Mouse (Mus musculus) stomach, embryonic 14.5 days (tissue): ENCODE data around the gene Det1. TPM values are rescaled to one million over a fixed set of nuclear protein-coding genes. Genes with fewer than 3 reads are reported as not detected.

Experiments used
- ATAC-seq: fragments of 200-750 bp; cut with Nextera tagmentation; 2 replicates; pipeline ENCODE4 v1.8.0; 2017; ENCODE audit warnings: low read depth, moderate TSS enrichment; ENCODE audit not compliant: insufficient number of reproducible peaks, insufficient read depth, low FRiP score
- H3K27ac ChIP-seq: fragments of 300-500 bp; sonication (generic); 2 replicates; pipeline ENCODE4 v1.5.1; 2014; ENCODE audit warnings: mild to moderate bottlenecking, low read length, moderate library complexity, mixed read lengths
- H3K27me3 ChIP-seq: fragments of 300-500 bp; sonication (generic); 2 replicates; pipeline ENCODE4 v1.6.1; 2014; ENCODE audit warnings: low read length, control low read depth, mixed read lengths; ENCODE audit not compliant: control insufficient read depth, insufficient read depth
- H3K36me3 ChIP-seq: fragments of 300-500 bp; sonication (generic); 2 replicates; pipeline ENCODE4 v1.6.1; 2014; ENCODE audit warnings: mild to moderate bottlenecking, control low read depth, low read length, moderate library complexity, mixed read lengths; ENCODE audit not compliant: control insufficient read depth, insufficient read depth
- H3K4me1 ChIP-seq: fragments of 300-500 bp; sonication (generic); 2 replicates; pipeline ENCODE4 v1.6.1; 2014; ENCODE audit warnings: low read length, control low read depth, mixed read lengths; ENCODE audit not compliant: control insufficient read depth, insufficient read depth
- H3K4me2 ChIP-seq: fragments of 300-500 bp; sonication (generic); replicated peaks from 2 replicates; pipeline ENCODE4 v1.6.1; 2014; ENCODE audit warnings: low read depth, low read length, control low read depth
- H3K4me3 ChIP-seq: fragments of 300-500 bp; sonication (generic); 2 replicates; pipeline ENCODE4 v1.5.1; 2014; ENCODE audit warnings: low read depth, low read length, control low read depth
- H3K9ac ChIP-seq: fragments of 300-500 bp; sonication (generic); replicated peaks from 2 replicates; pipeline ENCODE4 v1.6.1; 2014; ENCODE audit warnings: low read depth, mild to moderate bottlenecking, control low read depth, low read length, moderate library complexity, mixed read lengths
- H3K9me3 ChIP-seq: fragments of 300-500 bp; sonication (generic); 2 replicates; pipeline ENCODE4 v1.6.1; 2016; ENCODE audit warnings: low read depth, low read length, control low read depth; ENCODE audit not compliant: control insufficient read depth
- WGBS: fragments of 180-500 bp; shearing (Covaris S2); extraction: QIAGEN DNeasy Blood & Tissue Kit; methylation state at CpG from one replicate; pipeline ENCODE4 v1.1.7; 2014; 5-methylcytosine and 5-hydroxymethylcytosine counted together
- polyA plus RNA-seq: library from polyadenylated mRNA; unstranded; fragments of >200 nt; fragmentation: Nextera tagmentation; extraction: Ambion mirVana; gene quantifications from 2 replicates; pipeline ENCODE4 v1.2.1, GENCODE M21; 2014

Gene Det1
- polyA plus RNA-seq = 19.4 and 21.3 TPM in 2 replicates

DNA sequence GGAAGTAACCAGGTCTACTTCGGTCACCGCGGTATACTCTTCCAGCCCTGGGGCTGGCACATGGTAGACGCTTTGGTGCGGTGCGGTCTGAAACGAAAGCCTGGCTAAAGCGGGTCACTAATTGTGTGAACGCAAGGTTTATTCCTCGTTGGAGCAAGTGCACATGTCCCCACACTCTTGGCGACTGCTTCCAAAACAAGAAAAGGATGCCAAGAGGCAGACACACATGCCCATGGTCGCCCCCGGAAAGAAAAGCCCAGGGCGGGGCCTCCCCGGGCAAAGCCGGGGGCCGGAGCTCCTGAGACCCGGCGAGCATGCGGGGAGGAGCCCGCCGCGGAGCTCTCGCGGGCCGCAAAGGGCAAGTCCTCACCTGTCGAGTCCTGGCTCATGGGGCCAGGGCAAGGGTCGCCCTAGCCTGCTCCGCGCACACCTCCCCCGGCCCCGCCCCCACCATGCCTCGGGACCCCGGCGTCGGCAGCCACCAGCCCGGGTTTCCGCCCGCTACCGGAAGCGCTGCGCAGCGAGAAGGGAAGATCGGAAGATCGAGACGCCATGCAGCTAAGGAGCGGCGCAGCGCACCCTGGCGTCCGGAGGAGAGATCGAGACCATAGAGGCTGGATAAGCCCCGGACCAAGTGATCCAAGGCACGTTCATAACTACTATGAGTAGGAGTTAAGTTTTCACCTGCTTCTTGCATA lies at the start of gene Det1:
Det1 (minus strand) TSS at position 527 of the 698 bp plus-strand sequence.
- Histone ChIP-seq H3K27ac (peak within 1 kb of the TSS; percentile 44; the same call in 1 of the 2 replicates), H3K27me3 (no peaks in the 10 kb centered on the region), H3K9me3 (no peaks in the 10 kb centered on the region), H3K4me3 (peak within 1 kb of the TSS; percentile 68), H3K4me2 (peak within 1 kb of the TSS; percentile 63), H3K36me3 (peaks cover 19% of the 10 kb centered on the region), H3K4me1 (peaks cover 10% of the 10 kb centered on the region; the same call in 1 of the 2 replicates), H3K9ac (peak within 1 kb of the TSS; percentile 67)
- peak; percentile 90 for ATAC-seq
- WGBS = 1% methylated on average over 54 of the region's 54 CpGs

DNA sequence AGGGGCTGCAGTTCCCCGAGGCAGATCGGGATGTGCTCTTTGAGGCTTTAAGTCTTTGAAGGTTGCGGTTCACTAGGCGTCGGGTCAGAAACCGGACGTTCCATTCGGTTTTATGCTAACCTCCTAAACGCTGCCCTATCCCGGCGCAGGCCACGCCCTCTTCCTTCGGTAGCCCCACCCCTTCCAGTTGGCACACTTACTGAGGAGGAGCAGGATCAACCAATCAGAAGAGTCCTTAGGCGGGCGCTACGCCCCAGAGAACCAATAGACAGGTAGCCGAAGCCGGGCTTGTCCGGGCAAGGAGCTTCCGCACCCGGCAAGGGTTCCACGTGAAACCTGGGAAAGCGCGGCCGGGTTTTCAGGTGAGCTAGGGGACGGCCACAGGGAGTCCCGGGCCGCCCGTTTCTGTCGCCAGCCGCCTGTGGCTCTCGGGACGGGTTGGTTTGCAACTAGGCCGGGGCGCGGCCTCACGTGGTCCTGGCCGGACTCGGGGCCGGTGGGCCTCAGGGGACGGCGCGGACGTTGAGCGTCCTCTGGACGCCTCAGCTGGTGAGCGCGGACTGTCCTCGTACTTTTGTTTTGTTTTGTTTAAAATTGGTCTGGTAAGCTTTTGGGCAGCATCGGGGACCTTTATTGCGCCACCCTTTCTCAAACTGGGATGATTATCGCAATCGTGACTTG lies 48.7 kb upstream of the Det1 start, which contains the start of gene Aen:
Aen (plus strand) TSS at position 202 of the 681 bp plus-strand sequence.
- peak within 1 kb of the TSS; percentile 85 for H3K4me2 ChIP-seq
- no peak within 1 kb of the TSS for H3K27ac ChIP-seq
- H3K36me3 ChIP-seq = no peaks in the 10 kb centered on the region
- peak; percentile 98 for ATAC-seq
- WGBS = 2% methylated on average over 53 of the region's 53 CpGs
- no peaks in the 10 kb centered on the region for H3K9me3 ChIP-seq
- H3K27me3 ChIP-seq = no peaks in the 10 kb centered on the region
- H3K4me1 ChIP-seq = no peaks in the 10 kb centered on the region; the same call in 1 of the 2 replicates
- H3K9ac ChIP-seq = peak within 1 kb of the TSS; percentile 57
- peak within 1 kb of the TSS; percentile 47 for H3K4me3 ChIP-seq

GRCm38 (mm10) chr7:78895021-78895652 lies 48.1 kb upstream of the Det1 start:
- no peaks in the 10 kb centered on the region for H3K36me3 ChIP-seq
- no peak overlapping the region for H3K27ac ChIP-seq
- no peaks in the 10 kb centered on the region for H3K27me3 ChIP-seq
- H3K4me1 ChIP-seq = no peaks in the 10 kb centered on the region; the same call in 1 of the 2 replicates
- peak overlapping the region; percentile 47 for H3K4me3 ChIP-seq
- ATAC-seq = no peak
- H3K4me2 ChIP-seq = peak overlapping the region; percentile 50
- 65% methylated on average over 13 of the region's 13 CpGs for WGBS
- no peaks in the 10 kb centered on the region for H3K9me3 ChIP-seq
- H3K9ac ChIP-seq = peak overlapping the region; percentile 21; the same call in 1 of the 2 replicates

DNA sequence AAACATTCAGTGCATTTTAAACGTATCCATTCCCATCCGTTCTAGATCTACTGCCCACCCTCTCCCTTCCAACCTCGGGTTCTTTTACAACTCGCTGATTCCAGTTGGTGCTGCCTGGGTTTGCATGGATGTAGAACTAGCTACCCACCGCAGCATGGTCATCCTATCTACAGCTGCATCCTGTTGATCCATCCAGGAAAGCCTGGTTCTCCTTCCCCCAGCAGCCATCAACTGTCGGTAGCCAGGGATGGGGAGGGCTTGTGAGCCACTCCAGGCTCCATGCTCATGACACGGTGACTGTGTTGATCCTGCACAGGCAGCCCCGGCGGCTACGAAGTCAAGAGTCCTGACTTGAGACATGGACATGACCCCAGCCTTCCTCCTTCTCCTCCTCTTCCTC lies 46.9 kb upstream of the Det1 start:
- H3K9ac ChIP-seq = no peak overlapping the region
- H3K9me3 ChIP-seq = no peaks in the 10 kb centered on the region
- no peaks in the 10 kb centered on the region for H3K36me3 ChIP-seq
- H3K4me3 ChIP-seq = no peak overlapping the region
- H3K27ac ChIP-seq = no peak overlapping the region
- no peak for ATAC-seq
- 81% methylated on average over 10 of the region's 10 CpGs for WGBS
- no peaks in the 10 kb centered on the region for H3K27me3 ChIP-seq
- H3K4me2 ChIP-seq = no peak overlapping the region
- H3K4me1 ChIP-seq = no peaks in the 10 kb centered on the region; the same call in 1 of the 2 replicates

- H3K9me3 ChIP-seq = no peaks in the 10 kb centered on the region
- H3K4me1 ChIP-seq = no peaks in the 10 kb centered on the region
- no peak for ATAC-seq
- no peaks in the 10 kb centered on the region for H3K27me3 ChIP-seq
- 3% methylated on average over 16 of the region's 16 CpGs for WGBS
- no peak overlapping the region for H3K4me2 ChIP-seq
- no peak overlapping the region for H3K4me3 ChIP-seq
- no peaks in the 10 kb centered on the region for H3K36me3 ChIP-seq
- no peak overlapping the region for H3K9ac ChIP-seq
- no peak overlapping the region for H3K27ac ChIP-seq
Observed at GRCm38 (mm10) chr7:78890641-78891040, 43.6 kb upstream of the Det1 start.

- no peak overlapping the region for H3K27ac ChIP-seq
- no peak overlapping the region for H3K9ac ChIP-seq
- H3K27me3 ChIP-seq = peaks cover 13% of the 10 kb centered on the region; the same call in 1 of the 2 replicates
- no peaks in the 10 kb centered on the region; the same call in 1 of the 2 replicates for H3K4me1 ChIP-seq
- ATAC-seq = no peak
- H3K9me3 ChIP-seq = no peaks in the 10 kb centered on the region
- no peaks in the 10 kb centered on the region for H3K36me3 ChIP-seq
- H3K4me2 ChIP-seq = no peak overlapping the region
- no peak overlapping the region for H3K4me3 ChIP-seq
- WGBS = 68% methylated on average over 9 of the region's 9 CpGs
Observed at GRCm38 (mm10) chr7:78887431-78887842, 40.4 kb upstream of the Det1 start.

DNA sequence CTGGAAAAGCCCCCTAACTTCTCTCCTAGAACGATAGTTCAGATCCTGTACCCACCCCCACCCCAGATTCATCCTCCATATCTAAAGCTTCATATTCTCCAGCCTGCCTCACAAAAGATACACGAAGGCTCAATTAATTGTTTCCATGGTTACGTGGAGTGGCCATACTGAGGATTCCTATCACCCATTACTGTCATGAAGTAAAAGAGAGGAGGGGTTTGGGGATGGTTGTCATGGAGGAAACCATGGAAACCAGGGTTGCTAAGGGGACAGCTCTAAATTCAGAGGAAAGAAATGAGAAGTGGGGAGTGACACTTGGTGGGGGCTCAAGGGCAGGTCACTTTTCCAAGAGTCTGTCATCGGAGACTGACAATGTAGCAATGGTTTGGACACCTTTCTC lies 39.4 kb upstream of the Det1 start:
- H3K27ac ChIP-seq = no peak overlapping the region
- H3K9ac ChIP-seq = no peak overlapping the region
- no peaks in the 10 kb centered on the region for H3K9me3 ChIP-seq
- WGBS = 74% methylated on average over 4 of the region's 4 CpGs
- no peaks in the 10 kb centered on the region; the same call in 1 of the 2 replicates for H3K4me1 ChIP-seq
- no peak overlapping the region for H3K4me3 ChIP-seq
- H3K4me2 ChIP-seq = no peak overlapping the region
- H3K27me3 ChIP-seq = peaks cover 14% of the 10 kb centered on the region; the same call in 1 of the 2 replicates
- no peaks in the 10 kb centered on the region for H3K36me3 ChIP-seq
- ATAC-seq = no peak

DNA sequence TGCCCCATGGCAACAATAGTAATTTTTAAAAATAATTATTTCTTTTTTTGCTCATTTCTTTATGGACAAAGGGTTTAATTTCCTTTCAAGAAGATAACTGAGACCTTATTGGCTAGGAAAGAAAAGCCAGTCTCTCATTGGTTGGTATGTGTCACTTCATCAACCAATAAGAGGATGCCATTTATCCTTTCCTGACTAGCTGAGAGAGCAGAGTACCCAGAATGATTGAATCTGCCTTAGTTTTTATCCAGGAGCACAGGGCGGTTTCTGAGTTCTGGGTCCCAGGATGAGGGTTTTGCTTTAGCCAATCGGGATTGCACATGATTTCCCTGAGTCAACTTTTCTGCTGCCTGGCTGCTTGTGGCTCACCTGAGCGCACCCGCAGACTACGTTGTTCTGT lies 38.3 kb upstream of the Det1 start:
- Histone ChIP-seq H3K4me1 (no peaks in the 10 kb centered on the region; the same call in 1 of the 2 replicates), H3K4me3 (no peak overlapping the region), H3K27me3 (peaks cover 14% of the 10 kb centered on the region; the same call in 1 of the 2 replicates), H3K9ac (no peak overlapping the region), H3K4me2 (no peak overlapping the region), H3K9me3 (no peaks in the 10 kb centered on the region), H3K36me3 (no peaks in the 10 kb centered on the region), H3K27ac (no peak overlapping the region)
- no peak for ATAC-seq
- WGBS = 80% methylated on average over 5 of the region's 5 CpGs
